24 mouse cellular contexts compared by ENCODE assay signal in genomic region chr17:70491575-70491974, GRCm38 (mm10).
"Had no signal": no experiment of that assay in that cellular context is flagged by ENCODE, and none has a peak within 500 bp of the region (broad histone marks: within the 10 kb centered on the region; RNA-seq: fewer than 3 reads in every experiment).

No protein-coding gene starts in this region.

- DNase-seq: gastrocnemius, postnatal 10 days; gastrocnemius, postnatal 25 days; heart, adult 18-20 months; heart, postnatal 10 days; heart, postnatal 4 days; kidney, adult 11 months; kidney, adult 2 months; kidney, adult 9 months; kidney, postnatal 14 days; kidney, postnatal 36 days; layer of hippocampus, postnatal 36 days; left cerebral cortex, postnatal 4 days had no signal

- H3K27ac ChIP-seq: heart, embryonic 10.5 days; hindbrain, embryonic 10.5 days; hindbrain, embryonic 12.5 days; hindbrain, embryonic 14.5 days; hindbrain, postnatal 0 days; kidney, embryonic 15.5 days; kidney, postnatal 0 days; limb, embryonic 15.5 days; liver, embryonic 12.5 days; liver, embryonic 14.5 days had no signal

- H3K4me3 ChIP-seq: heart, embryonic 10.5 days; heart, embryonic 12.5 days; hindbrain, embryonic 10.5 days; hindbrain, embryonic 12.5 days; kidney, embryonic 15.5 days; limb, embryonic 13.5 days; limb, embryonic 15.5 days; liver, embryonic 12.5 days had no signal
